Mouse (Mus musculus): ENCODE data around the gene Mlf2.

DNA sequence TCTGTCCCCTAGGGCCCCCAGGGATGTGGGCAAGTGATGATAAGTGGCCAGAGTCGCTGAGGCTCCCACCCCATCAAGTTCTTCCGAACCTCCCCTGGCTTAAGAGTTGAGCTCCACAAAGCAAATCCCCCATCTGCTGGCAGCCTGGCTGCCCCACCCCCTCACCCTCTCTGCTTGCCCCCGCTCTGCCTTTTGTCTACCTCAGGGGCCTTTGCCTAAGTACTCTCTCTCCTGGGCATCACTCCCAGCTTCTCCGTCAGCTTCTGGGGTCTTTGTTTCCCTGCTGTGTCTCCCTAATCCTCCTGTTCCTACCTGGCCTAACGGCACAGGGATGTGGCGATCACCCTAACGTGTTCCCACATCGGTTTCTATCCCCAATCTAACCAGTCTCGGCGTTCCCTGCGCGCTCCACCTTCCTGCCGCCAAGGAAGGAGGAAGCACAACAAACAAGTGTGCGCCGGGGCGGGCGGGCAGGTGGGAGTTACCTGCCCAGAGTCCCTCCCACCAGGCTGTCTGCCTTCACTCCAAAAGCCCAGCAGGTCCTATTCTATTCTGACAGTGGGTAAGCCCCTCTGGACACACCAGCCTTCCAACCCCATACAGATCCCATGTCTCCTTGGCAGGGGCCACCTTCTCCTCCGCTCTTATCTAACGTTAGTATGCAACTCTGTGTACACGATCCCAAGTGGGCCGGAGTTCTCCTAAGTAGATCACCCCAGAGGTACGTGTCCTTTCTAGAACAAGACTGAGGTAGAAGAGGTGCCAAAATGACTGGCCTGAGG is 15.8 kb upstream of the Mlf2 start:
- no peak for TF ChIP-seq GATA1 (IDR thresholded peaks at IDR 0.05; ENCODE audit: low read length)
- no peak for TF ChIP-seq TAL1 (IDR thresholded peaks at IDR 0.05; ENCODE audit: low read length)

Data from erythroblast, embryonic 14.5 days (primary cell).